Mouse (Mus musculus): ENCODE results near the gene Ccl9. TPM values are rescaled to one million over a fixed set of nuclear protein-coding genes. Genes with fewer than 3 reads are reported as not detected.

Ccl9 gene
- polyA plus RNA-seq, 1 experiment from 2014 or later: 1.9 TPM

DNA sequence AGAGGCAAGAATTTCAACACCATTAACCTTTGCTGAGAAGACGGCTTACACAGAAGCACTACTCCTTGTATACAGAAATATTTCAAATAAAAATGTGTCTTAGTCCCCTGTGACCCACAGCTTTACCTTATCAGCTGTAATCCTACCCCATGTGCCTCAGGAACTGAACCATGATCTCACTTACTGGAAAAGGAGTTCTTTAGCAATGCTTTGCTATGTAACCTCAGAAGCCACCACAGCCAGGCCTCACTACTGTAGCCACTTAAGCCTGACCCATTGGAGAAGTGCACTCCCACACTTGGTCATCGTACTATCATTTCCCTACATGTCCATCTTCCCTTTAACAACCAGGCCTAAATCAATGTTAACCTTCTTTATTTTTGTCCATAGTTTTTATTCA, 22.1 kb upstream of the Ccl9 start:
- no peak overlapping the region for H3K4me3 ChIP-seq (replicated peaks; ENCODE audit: low read length)
- H3K36me3 ChIP-seq (ENCODE audit: control insufficient read depth, insufficient read depth): no peaks in the 10 kb centered on the region
- H3K4me2 ChIP-seq (ENCODE audit: low read length): no peak overlapping the region
- no peak for ATAC-seq
- no peak overlapping the region for H3K27ac ChIP-seq (ENCODE audit: low read length)
- no peaks in the 10 kb centered on the region for H3K4me1 ChIP-seq (replicated peaks; ENCODE audit: control insufficient read depth, insufficient read depth, low read length)
- no peak overlapping the region for H3K9ac ChIP-seq (replicated peaks; ENCODE audit: low read depth, low read length)
- no peaks in the 10 kb centered on the region for H3K9me3 ChIP-seq (ENCODE audit: control insufficient read depth, low read length)
- 86% methylated on average over 2 of the region's 2 CpGs for WGBS
- no peaks in the 10 kb centered on the region for H3K27me3 ChIP-seq (replicated peaks; ENCODE audit: control insufficient read depth, insufficient read depth, low read length)

DNA sequence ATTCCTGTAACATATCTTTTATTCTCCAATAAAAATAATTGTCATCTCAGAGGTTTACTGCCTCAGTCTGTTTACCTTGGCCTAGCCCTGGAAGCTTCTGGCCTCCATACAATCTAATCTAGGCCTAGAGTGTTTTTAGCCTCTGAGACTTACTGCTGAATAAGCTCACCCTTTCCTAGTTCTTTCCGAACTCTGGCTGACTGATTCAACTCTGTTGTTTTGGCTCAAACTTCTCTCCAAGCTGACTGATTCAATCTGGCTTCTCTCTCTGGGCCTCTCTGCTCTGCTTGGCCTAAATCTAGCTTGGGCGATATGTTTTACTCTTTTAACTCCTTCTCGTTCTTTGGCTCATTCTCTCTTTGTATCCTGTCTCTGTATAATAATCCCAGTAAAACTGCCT, 20.6 kb upstream of the Ccl9 start:
- H3K9me3 ChIP-seq (ENCODE audit: control insufficient read depth, low read length): no peaks in the 10 kb centered on the region
- whole genome bisulfite sequencing: 86% methylated on average over 3 of the region's 3 CpGs
- ATAC-seq: no peak

DNA sequence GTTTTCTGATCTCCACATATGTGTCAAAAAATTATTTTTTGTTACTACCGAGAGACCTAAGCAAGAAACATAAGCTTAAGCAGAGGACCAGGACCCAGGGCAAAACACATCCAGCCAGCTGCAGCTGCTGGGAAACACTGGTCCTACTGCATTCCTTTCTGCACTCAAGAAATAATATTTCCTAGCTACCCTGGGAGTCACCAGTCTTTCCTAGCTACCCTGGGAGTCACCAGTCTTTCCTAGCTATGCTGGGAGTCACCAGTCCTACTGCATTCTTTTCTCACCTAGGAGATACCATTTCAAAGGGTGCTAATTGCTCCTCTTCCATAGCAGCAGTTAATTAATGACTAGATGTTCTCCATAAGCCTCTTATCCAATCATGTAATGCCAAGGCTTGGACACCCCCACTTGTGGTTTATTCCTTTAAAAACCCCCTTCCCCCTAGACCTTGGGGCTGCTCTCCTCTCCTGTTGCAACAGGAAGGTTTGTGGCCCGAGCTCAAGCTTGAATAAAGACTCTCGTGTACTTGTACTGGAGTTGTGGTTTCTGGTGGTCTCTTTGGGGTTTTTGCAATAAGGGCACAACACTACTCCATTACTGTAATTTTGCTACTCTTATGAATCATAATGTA, 19.9 kb upstream of the Ccl9 start:
- Histone ChIP-seq H3K36me3 (ENCODE audit: control insufficient read depth, insufficient read depth) (no peaks in the 10 kb centered on the region), H3K9me3 (ENCODE audit: control insufficient read depth, low read length) (no peaks in the 10 kb centered on the region), H3K27ac (ENCODE audit: low read length) (no peak overlapping the region), H3K27me3 (replicated peaks; ENCODE audit: control insufficient read depth, insufficient read depth, low read length) (no peaks in the 10 kb centered on the region), H3K9ac (replicated peaks; ENCODE audit: low read depth, low read length) (no peak overlapping the region), H3K4me2 (ENCODE audit: low read length) (no peak overlapping the region), H3K4me1 (replicated peaks; ENCODE audit: control insufficient read depth, insufficient read depth, low read length) (no peaks in the 10 kb centered on the region), H3K4me3 (replicated peaks; ENCODE audit: low read length) (no peak overlapping the region)
- WGBS: 76% methylated on average over 3 of the region's 3 CpGs
- ATAC-seq: no peak

More for the DNA sequence above, 20.6 kb upstream of the Ccl9 start:
- Histone ChIP-seq H3K4me3 (replicated peaks; ENCODE audit: low read length) (no peak overlapping the region), H3K4me1 (replicated peaks; ENCODE audit: control insufficient read depth, insufficient read depth, low read length) (no peaks in the 10 kb centered on the region), H3K9ac (replicated peaks; ENCODE audit: low read depth, low read length) (no peak overlapping the region), H3K27me3 (replicated peaks; ENCODE audit: control insufficient read depth, insufficient read depth, low read length) (no peaks in the 10 kb centered on the region), H3K27ac (ENCODE audit: low read length) (no peak overlapping the region), H3K4me2 (ENCODE audit: low read length) (no peak overlapping the region), H3K36me3 (ENCODE audit: control insufficient read depth, insufficient read depth) (no peaks in the 10 kb centered on the region)

DNA sequence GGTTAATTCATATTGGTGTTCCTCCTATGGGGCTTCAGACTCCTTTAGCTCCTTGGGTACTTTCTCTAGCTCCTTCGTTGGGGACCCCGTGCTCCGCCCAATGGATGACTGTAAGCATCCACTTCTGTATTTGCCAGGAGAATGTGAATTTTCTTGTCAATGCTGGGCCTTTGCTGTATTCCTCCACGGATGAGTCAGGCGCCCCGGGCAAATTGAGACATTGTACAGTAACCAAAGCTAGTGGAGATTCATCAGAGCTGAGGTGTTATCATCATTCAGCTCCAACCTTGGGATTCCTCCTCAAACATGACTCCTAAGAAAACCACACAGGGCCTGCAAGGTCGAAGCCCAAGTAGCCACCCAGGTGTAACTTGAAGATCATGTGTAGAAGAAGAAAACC, 19.4 kb upstream of the Ccl9 start:
- Histone ChIP-seq H3K9me3 (ENCODE audit: control insufficient read depth, low read length) (no peaks in the 10 kb centered on the region), H3K27ac (ENCODE audit: low read length) (no peak overlapping the region), H3K4me2 (ENCODE audit: low read length) (no peak overlapping the region), H3K4me3 (replicated peaks; ENCODE audit: low read length) (no peak overlapping the region), H3K4me1 (replicated peaks; ENCODE audit: control insufficient read depth, insufficient read depth, low read length) (no peaks in the 10 kb centered on the region), H3K36me3 (ENCODE audit: control insufficient read depth, insufficient read depth) (no peaks in the 10 kb centered on the region), H3K27me3 (replicated peaks; ENCODE audit: control insufficient read depth, insufficient read depth, low read length) (no peaks in the 10 kb centered on the region), H3K9ac (replicated peaks; ENCODE audit: low read depth, low read length) (no peak overlapping the region)
- no peak for ATAC-seq
- 97% methylated on average over 7 of the region's 7 CpGs for WGBS

DNA sequence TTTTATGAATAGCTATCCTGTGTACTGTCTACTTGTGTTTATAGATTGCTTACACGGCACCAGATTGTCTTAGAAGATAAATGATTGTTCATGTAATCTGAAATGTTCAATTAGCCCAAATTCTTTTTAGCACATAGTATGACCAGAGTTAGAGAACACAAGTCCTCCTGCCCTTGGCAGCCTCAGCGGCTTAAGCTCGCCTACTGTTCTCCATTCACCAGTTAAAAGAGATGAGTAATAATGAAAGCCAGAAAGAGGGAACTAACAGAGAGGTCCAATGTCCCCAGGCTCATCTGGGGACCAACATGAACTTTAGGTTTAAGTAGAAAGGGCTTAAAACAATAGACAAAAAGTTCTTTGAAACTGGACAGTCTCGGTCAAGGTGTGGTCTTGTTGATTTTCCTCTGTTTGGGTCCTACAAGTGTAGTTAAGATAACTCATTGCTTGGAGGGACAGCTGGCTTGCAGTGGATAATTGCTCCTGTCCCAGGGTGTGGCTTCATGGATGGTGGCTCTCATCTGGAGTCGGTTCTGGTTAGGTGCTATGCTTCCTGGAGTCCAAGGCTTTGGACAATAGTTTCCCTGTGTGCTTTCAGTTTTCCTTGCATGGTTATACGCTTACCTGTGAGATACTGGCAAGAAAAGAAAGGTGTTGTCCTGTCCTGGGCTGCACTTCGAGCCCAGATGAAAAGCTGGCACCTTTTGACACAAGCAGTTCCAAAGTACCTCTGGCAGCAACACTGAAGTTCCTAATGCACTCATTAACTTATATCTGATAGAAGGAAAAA, 17.4 kb upstream of the Ccl9 start:
- ATAC-seq: no peak
- H3K4me3 ChIP-seq (replicated peaks; ENCODE audit: low read length): no peak overlapping the region
- H3K27ac ChIP-seq (ENCODE audit: low read length): no peak overlapping the region
- H3K9me3 ChIP-seq (ENCODE audit: control insufficient read depth, low read length): no peaks in the 10 kb centered on the region
- H3K27me3 ChIP-seq (replicated peaks; ENCODE audit: control insufficient read depth, insufficient read depth, low read length): no peaks in the 10 kb centered on the region
- H3K4me2 ChIP-seq (ENCODE audit: low read length): no peak overlapping the region
- no peaks in the 10 kb centered on the region for H3K36me3 ChIP-seq (ENCODE audit: control insufficient read depth, insufficient read depth)
- no peak overlapping the region for H3K9ac ChIP-seq (replicated peaks; ENCODE audit: low read depth, low read length)
- no peaks in the 10 kb centered on the region for H3K4me1 ChIP-seq (replicated peaks; ENCODE audit: control insufficient read depth, insufficient read depth, low read length)
- 82% methylated on average over 7 of the region's 7 CpGs for WGBS

DNA sequence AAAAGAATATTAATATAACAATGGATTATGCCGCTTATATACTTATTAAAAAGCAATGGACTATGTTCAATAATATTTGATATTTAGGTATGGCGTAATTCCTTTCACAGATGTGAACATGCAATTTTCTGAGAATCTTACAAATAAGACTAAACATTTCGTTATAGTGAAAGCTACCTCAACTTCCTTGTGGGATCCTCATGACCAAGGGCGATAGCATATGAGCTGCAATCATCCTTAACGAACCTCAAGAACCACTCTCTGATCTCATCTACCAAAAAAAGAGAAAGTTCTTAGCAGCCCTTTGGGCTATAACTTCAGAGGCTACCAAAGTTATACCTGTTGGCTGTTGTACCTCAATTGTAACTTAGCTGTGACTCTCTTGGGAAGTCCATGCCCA, 15.0 kb upstream of the Ccl9 start:
- 88% methylated on average over 5 of the region's 5 CpGs for WGBS
- Histone ChIP-seq H3K9me3 (ENCODE audit: control insufficient read depth, low read length) (no peaks in the 10 kb centered on the region), H3K36me3 (ENCODE audit: control insufficient read depth, insufficient read depth) (no peaks in the 10 kb centered on the region), H3K9ac (replicated peaks; ENCODE audit: low read depth, low read length) (no peak overlapping the region), H3K27me3 (replicated peaks; ENCODE audit: control insufficient read depth, insufficient read depth, low read length) (no peaks in the 10 kb centered on the region), H3K27ac (ENCODE audit: low read length) (no peak overlapping the region), H3K4me2 (ENCODE audit: low read length) (no peak overlapping the region), H3K4me1 (replicated peaks; ENCODE audit: control insufficient read depth, insufficient read depth, low read length) (no peaks in the 10 kb centered on the region), H3K4me3 (replicated peaks; ENCODE audit: low read length) (no peak overlapping the region)
- no peak for ATAC-seq

DNA sequence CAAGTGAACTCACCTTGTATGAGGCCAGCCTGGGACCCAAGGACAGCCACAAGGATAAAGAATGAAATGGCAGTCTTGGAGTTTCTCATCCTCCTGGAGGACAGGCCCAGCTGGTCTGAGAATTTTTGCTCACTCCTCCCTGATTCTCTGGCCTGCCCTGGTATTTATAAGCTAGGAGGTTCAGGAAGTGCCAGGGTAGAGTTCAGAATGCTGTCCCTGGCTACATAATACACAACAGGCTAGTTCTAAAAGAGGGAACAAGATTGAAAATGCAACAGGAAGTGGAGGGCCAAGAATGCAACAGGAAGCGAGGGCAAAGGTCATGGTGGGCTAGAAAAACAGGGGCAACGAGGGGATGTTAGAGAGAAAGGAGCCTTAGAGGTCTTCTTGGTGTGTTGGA, 14.4 kb upstream of the Ccl9 start, which contains the start of gene Ccl6:
Gene Ccl6, minus strand, starts transcription at position 235 of the 400 bp plus-strand sequence.
- Histone ChIP-seq H3K4me3 (replicated peaks; ENCODE audit: low read length) (no peak within 1 kb of the TSS), H3K9ac (replicated peaks; ENCODE audit: low read depth, low read length) (no peak within 1 kb of the TSS), H3K36me3 (ENCODE audit: control insufficient read depth, insufficient read depth) (no peaks in the 10 kb centered on the region), H3K9me3 (ENCODE audit: control insufficient read depth, low read length) (no peaks in the 10 kb centered on the region), H3K4me2 (ENCODE audit: low read length) (no peak within 1 kb of the TSS), H3K27me3 (replicated peaks; ENCODE audit: control insufficient read depth, insufficient read depth, low read length) (no peaks in the 10 kb centered on the region), H3K4me1 (replicated peaks; ENCODE audit: control insufficient read depth, insufficient read depth, low read length) (no peaks in the 10 kb centered on the region), H3K27ac (ENCODE audit: low read length) (no peak within 1 kb of the TSS)
- ATAC-seq: no peak
- WGBS: 69% methylated on average over 2 of the region's 2 CpGs

DNA sequence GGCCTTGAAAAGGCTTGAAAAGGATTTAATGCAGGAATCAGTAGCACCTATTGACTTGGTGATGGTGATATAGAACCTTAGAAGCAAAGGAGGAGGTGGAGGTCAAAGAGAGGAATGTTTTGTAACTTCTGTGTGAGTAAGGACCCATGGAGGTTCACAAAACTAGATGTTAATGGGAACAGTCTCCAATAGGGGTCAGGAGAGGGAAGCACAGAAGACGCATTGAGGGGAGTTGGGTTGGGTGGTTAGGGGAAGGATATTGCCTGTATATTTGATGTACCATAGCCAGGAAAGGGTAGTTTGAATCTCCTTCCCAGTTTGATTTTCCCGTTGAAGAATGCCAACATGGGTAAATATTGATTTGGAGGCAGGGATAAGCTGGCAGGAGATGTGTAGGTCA, 5.8 kb upstream of the Ccl9 start:
- Histone ChIP-seq H3K27ac (ENCODE audit: low read length) (no peak overlapping the region), H3K9me3 (ENCODE audit: control insufficient read depth, low read length) (no peaks in the 10 kb centered on the region)

DNA sequence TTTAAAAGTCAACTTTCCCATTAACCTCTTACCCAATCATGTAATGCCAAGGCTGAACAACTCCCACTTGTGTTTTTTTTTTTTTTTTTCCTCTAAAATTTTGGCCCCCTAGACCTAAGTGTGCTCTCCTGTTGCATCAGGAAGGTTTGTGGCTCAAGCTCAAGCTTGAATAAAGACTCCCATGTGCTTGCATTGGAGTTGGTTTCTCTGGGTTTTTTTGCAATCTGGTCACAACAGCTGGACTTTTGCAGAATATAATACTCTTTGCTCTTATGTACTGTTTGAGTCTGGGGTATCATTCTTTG, 5.0 kb upstream of the Ccl9 start:
- Histone ChIP-seq H3K4me3 (replicated peaks; ENCODE audit: low read length) (no peak overlapping the region), H3K4me2 (ENCODE audit: low read length) (no peak overlapping the region), H3K4me1 (replicated peaks; ENCODE audit: control insufficient read depth, insufficient read depth, low read length) (no peaks in the 10 kb centered on the region), H3K9me3 (ENCODE audit: control insufficient read depth, low read length) (no peaks in the 10 kb centered on the region), H3K9ac (replicated peaks; ENCODE audit: low read depth, low read length) (no peak overlapping the region), H3K36me3 (ENCODE audit: control insufficient read depth, insufficient read depth) (no peaks in the 10 kb centered on the region), H3K27ac (ENCODE audit: low read length) (no peak overlapping the region), H3K27me3 (replicated peaks; ENCODE audit: control insufficient read depth, insufficient read depth, low read length) (no peaks in the 10 kb centered on the region)
- ATAC-seq: no peak

More for the DNA sequence above, 5.8 kb upstream of the Ccl9 start:
- Histone ChIP-seq H3K36me3 (ENCODE audit: control insufficient read depth, insufficient read depth) (no peaks in the 10 kb centered on the region), H3K4me1 (replicated peaks; ENCODE audit: control insufficient read depth, insufficient read depth, low read length) (no peaks in the 10 kb centered on the region), H3K4me2 (ENCODE audit: low read length) (no peak overlapping the region), H3K4me3 (replicated peaks; ENCODE audit: low read length) (no peak overlapping the region), H3K9ac (replicated peaks; ENCODE audit: low read depth, low read length) (no peak overlapping the region), H3K27me3 (replicated peaks; ENCODE audit: control insufficient read depth, insufficient read depth, low read length) (no peaks in the 10 kb centered on the region)
- 75% methylated on average over 2 of the region's 2 CpGs for WGBS
- ATAC-seq: no peak

Data from forebrain, embryonic 16.5 days (tissue).